Mouse (Mus musculus) adrenal gland, adult (tissue): ENCODE results near the gene Cd70.

Experiments used
- DNase-seq, 2 experiments: peaks; one replicate each; pipeline ENCODE4 v3.0.0; 2022 to 2023; ENCODE audit warnings: low spot score in 1 of 2; ENCODE audit not compliant: inconsistent age in 2 of 2

Cd70 gene

GRCm38 (mm10) chr17:57148994-57149803, at the start of gene Cd70:
TSS of gene Cd70 (minus strand) at chr17:57149777.
- no peak for DNase-seq

GRCm38 (mm10) chr17:57198252-57198651, 48.7 kb upstream of the Cd70 start:
- DNase-seq, result no peak

- DNase-seq, result peak in 1 of 2 experiments; percentile 40
These were observed 45.9 kb upstream of the Cd70 start for GRCm38 (mm10) chr17:57195326-57196010.

GRCm38 (mm10) chr17:57194771-57195170, 45.2 kb upstream of the Cd70 start:
- no peak for DNase-seq

- DNase-seq, result peak in 1 of 2 experiments; percentile 46
These were observed 44.5 kb upstream of the Cd70 start, which contains the start of gene Tnfsf14 for GRCm38 (mm10) chr17:57194041-57194507. TSS of gene Tnfsf14 (minus strand) at chr17:57194177.

GRCm38 (mm10) chr17:57188510-57189192, 39.1 kb upstream of the Cd70 start:
- DNase-seq, result no peak

DNA sequence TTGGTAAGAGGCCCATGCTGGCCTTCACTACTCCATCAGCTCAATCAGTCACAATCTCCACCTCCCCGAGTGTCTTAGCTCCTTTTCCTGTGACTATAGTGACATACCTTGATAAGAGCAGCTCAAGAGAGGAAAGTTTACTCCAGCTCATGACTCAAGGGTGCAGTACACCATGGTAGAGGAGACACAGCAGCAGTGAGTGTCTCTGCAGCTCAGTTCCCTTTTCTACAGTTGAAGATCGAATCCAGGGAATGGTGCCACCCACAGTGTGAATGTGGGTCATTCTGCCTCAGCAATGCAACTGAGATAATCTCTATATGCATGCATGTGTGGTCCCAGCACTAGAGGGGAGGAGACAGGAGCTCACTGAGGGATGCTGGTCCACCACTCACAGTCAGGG, 36.1 kb upstream of the Cd70 start:
- no peak for DNase-seq

DNA sequence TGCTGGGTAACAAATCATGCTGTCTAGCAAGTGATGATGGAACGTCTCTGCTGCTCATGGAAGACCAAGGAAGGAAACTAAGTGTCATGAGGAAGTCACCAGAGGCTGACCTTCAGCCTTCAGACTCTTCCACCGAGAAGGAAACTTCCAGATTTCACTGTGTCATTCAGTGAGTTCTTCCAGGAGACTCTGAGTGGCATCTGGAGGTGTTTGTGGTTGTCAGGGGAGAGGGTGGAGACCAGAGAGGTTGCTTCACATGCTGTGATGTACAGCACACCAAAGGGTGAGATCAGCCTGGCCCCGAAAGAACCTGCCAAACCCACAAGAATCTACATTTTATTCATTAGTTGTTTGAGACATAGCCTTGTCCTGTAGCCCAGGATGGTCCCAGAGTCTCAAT, 33.3 kb upstream of the Cd70 start:
- no peak for DNase-seq

GRCm38 (mm10) chr17:57180363-57180762, 30.8 kb upstream of the Cd70 start:
- peak in 1 of 2 experiments; percentile 73 for DNase-seq

DNA sequence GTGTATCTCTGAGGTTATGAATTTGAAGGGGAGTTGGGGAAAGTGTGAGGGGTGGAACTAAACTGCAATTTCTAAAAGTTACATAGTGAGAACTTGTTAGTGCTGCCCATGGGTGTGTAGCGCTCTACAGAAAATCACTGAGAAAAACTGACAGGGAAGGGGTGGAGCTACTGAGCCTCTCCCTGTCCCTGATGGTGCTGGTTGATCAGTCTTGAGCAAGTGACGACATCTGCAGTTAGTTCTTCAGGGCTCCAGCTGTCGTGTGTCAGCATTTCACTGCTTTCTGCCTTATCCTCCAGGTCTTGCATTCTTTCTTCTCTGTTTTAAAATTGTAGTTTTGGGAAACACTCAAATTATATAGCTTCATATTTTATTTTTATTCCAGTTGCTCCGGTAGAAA, 23.8 kb upstream of the Cd70 start:
- no peak for DNase-seq

- DNase-seq, result no peak
These were observed 22.8 kb upstream of the Cd70 start for GRCm38 (mm10) chr17:57172378-57172777.

DNA sequence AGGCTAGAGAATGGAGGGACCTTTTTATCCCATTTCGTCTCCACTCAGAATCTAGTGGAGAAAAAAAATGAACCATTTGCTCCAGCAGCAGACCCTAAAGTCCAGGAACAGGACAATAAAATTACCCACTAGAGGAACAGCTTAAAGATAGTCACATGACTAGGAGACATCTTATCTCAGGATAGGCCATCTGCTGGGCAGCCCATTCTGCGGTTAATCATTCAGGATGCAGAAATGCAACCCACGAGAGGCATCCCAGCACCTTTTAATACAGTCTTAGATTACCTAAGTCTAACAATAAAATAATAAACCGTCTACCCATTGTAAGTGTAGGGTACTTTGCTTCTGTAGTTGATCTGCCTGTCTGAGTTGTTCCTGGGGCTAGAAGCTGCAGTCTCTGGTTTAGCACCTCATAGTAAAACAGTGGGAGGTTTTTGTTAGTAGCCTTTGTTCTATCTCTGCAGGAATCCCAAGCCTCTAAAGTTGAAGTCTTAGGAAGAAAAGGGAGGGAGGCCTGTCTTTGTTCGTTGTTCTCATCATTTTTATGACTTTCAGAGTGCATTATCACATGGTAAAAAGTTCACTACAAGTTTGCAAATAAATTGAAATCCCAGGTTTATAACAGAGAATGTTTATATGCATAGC, 21.2 kb upstream of the Cd70 start:
- DNase-seq, result no peak

DNA sequence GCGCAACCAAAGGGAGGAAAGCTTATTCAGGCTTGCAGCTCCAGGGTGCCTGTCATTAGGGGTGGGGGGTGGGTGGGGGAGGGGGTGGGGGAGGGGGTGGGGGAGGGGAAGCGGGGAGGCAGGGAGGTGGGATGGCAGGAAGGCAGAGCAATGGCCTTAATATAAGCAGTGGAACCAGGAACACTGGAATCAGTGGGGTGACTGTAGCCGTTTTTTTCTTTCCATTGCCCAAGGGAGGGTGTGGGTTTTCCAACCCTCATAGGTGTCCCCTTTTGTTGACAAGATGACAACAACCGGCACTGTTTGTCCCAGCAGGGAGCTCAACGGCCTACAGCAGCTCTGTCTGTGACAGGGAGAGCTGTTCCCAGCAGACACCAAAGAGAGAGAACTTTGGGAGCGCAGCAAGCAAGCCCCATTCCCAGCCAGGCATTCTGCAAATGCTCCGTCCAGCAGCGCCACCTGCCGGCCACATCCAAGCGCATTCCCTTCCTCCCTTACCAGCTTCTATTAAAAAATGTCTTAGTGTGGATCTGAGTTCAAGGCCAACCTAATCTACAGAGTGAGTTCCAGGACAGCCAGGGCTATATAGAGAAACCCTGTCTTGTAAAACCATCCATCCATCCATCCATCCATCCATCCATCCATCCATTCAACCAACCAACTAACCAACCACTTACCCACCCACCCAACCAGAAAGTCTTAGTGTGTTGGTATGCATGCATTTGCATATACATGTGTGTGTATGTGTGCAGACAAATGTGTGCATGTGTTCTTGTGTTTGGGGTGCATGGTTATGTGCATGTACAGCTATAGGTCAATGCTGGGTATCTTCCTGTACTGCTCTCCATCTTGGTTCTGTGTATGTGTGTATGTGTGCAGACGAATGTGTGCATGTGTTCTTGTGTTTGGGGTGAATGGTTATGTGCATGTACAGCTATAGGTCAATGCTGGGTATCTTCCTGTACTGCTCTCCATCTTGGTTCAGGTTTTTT, 17.5 kb upstream of the Cd70 start:
- peak; percentile 86 to 95 for DNase-seq

- DNase-seq, result no peak
These were observed 4.2 kb upstream of the Cd70 start for GRCm38 (mm10) chr17:57153787-57154186.

- DNase-seq, result no peak
These were observed 3.4 kb upstream of the Cd70 start for GRCm38 (mm10) chr17:57153006-57153405.

DNA sequence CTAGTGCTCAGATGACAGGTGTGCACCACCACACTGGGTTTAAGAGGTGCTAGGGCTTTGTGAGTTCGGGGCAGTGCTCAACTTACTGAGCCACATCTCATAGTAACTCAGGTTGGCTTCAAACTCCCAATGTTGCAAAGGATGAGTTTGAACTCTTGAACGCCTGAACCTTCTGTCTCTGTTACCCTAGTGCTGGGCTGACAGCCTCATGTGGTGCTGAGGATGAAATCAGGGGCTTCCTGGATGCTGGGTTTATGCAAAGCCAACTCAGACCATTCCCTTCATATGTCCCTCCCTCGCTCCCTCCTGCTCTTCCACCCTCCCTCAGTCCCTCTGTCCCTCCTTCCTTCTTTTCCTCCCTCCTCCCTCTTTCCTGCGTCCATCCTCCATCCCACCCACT, 1.2 kb downstream of the Cd70 start:
- no peak for DNase-seq

GRCm38 (mm10) chr17:57145115-57145514, 4.5 kb downstream of the Cd70 start:
- no peak for DNase-seq

DNA sequence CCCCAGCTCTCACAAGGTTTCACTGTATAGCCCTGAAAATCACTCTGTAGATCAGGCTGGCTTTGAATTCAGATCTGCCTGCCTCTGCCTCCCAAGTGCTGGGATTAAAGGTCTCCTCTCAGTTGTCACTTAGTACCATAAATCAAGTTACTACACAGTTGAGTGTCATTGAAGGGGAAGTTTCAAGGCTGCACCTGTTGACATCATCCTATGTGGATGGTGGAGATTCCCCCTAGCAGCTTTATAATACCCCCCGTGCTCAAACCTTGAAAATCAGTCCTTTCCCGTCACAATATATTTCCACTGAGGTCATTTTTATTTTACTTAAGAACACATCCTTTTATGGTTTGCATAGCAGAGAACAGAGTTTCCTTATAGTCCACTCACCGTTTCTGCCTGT, 5.9 kb downstream of the Cd70 start:
- no peak for DNase-seq

DNA sequence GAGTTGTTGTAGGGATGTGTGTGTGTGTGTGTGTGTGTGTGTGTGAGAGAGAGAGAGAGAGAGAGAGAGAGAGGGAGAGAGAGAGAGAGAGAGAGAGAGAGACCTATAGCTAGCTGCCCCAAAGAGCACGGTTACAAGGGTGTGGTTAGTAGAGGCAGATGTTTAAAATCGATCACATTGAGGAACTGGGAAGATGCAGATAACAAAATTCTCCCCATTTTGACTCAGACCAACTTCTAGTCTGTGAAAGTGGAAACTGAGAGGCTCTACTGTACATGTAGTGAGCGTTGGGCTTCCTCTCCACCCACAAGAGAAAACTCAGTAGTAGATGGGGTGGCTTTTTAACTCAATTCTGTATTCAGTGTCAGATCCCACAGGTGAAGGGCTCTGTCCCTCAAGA, 9.9 kb downstream of the Cd70 start:
- DNase-seq, result no peak

DNA sequence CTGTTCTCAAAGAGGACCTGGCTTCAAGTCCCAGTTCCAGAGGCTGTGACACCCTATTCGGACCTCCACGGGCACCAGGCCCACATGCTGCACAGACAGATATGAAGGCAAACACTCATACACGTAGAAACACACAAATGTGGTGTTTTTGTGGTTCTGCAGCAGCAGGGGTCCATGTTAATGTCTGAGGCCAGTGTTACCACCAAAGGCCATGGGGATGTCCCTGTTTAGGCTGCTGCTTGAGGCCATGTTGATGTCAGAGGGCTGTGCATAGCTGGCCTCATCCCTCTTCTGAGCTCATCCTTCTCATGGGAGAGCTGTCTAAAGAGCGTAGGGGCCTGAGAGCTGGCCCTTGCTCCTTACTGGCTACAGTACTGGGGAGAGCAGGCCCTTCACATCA, 10.9 kb downstream of the Cd70 start:
- DNase-seq, result no peak
